Mouse (Mus musculus): ENCODE results near the gene Nav3. TPM values are rescaled to one million over a fixed set of nuclear protein-coding genes. Genes with fewer than 3 reads are reported as not detected.

Nav3 gene
- polyA plus RNA-seq, 1 experiment, result 0.43 TPM

DNA sequence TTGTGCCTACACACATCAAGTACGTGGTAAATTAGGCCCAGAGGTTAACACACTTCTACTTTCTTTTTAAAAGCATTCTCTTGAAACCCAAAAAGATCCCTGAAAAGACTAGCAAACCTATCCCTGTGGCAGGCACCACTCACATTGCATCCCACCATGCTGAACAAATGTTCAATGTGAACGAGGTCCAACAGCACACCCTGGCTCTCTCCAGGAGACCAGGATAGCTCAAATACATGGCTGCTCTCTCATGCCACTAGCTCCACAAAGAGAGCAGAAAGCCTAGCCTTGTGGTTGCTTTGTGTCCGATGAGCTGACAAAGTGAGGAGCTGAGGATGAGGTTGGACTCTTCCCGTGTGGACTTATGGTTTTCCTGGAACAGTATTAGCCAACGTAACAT lies 249.6 kb downstream of the Nav3 start:
- DNase-seq (ENCODE audit: low read depth, low spot score), result no peak
- 77% methylated on average over 5 of the region's 5 CpGs for WGBS

DNA sequence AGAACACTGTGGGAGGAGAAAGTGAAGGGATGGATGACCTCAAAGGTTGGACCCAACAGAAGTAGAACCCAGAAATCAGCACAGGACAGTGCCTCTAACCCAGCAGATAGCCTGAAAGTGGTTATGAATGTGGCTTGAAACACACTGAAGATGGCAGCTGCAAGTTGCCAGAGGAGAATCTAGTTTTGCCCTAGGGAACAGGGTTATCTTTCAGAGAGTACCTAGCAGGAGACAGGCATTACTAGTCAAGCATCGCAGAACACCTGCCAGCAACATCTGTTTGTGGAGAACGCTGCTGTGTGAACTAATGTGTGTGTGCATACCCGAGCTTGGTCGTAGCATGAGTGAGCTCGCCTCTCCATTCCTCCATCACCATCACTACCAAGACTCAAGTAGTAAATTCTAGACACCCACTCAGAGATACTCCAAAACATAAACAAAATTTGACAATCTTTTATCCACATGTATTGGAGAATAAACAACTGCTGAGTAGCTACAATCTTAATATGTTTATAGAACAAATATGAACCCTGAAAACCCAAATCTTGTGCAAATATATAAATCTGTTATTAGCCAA lies 251.8 kb downstream of the Nav3 start:
- WGBS, result 80% methylated on average over 5 of the region's 5 CpGs
- DNase-seq (ENCODE audit: low read depth, low spot score), result no peak

DNA sequence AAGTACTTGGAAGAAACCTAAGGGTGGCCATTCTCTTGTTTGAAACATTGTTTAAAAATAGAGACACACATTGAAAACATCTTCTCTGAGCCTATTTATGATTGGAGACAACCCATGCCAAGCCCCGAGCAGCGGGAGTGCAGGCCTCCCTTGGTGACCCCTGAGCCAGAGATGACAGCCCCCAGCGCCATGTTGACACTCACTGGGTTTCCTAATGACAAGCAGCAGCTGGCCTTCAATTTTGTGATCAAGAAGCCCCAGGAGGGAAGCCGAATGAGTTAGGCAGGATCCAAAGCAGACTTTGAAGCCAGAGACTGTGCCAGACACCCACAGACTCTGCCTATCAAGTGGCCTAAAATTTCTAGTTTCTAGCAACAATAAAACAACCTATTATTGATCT lies 263.1 kb downstream of the Nav3 start:
- DNase-seq (ENCODE audit: low read depth, low spot score), result no peak
- 64% methylated on average over 4 of the region's 4 CpGs for WGBS

DNA sequence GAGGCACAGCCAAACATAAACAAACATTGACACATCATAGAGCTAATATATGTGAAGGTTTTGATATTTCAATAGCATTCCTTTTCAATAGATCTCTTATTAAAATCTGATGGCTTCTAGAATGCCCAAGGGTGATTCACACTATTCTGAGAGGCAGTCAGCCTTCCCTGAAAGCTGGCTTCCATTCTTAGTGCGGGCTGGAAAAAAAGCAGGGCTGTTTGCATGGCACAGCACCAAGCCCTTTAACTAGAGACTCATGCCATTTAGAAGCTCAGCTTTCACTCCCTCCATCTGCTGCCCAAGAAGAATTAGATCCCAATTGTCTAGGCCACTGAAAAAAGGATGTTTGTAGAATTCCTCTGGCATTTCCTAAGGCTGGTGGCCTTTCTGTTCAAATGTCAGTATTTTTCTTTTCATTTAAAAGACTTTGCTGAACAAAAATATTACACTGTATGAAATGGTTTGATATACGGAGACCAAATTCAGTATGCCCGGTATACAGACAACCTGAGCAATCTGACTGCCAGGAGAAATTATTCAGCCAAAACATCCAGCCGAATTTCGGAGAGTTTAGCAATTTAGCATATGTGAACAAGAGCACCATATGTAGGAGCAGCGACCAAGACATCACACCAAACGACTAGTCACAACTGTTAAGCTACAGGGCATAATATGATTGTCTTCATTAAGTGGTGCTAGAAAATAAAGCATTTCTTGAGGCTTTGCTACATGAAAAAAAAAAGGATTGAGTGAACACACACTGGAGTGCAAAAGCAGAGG lies 263.8 kb downstream of the Nav3 start:
- WGBS, result 74% methylated on average over 7 of the region's 7 CpGs
- DNase-seq (ENCODE audit: low read depth, low spot score), result no peak

DNA sequence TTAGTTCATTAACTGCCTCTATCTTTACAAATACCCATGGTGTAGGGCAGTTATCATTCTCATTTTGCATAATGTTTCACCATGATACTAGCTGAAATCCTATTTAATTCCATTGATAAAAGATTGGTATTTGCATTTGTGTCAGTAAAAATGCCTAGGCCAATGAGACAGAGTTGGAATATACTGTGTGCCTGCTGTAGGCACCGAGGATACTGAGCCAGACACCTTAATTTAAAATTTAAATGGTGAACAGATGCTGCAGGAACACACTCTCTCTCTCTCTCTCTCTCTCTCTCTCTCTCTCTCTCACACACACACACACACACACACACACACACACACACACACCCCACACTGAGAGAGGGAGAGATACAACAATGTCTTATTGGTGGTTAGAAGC lies 269.8 kb downstream of the Nav3 start:
- 77% methylated on average over 1 of the region's 1 CpGs for WGBS
- DNase-seq (ENCODE audit: low read depth, low spot score), result no peak

DNA sequence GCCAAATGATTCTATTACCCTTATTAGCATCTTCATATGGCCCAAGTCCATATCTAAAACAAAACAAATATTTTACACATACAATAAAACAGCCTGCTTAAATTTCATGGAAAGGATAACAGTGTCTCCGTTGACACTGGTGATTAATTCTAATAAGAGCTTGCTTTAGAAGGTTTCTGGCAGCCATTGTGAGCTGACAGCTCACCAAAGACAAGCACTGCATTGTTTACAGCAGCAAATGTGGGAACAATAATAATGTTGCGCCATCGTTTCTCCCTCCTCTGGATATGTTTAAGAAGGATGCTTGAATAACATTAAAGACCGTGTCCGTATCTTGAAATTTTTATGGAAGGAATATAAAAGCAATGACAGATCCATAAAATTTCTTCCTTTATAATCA lies 280.1 kb downstream of the Nav3 start:
- DNase-seq (ENCODE audit: low read depth, low spot score), result no peak
- whole genome bisulfite sequencing, result 59% methylated on average over 5 of the region's 5 CpGs

DNA sequence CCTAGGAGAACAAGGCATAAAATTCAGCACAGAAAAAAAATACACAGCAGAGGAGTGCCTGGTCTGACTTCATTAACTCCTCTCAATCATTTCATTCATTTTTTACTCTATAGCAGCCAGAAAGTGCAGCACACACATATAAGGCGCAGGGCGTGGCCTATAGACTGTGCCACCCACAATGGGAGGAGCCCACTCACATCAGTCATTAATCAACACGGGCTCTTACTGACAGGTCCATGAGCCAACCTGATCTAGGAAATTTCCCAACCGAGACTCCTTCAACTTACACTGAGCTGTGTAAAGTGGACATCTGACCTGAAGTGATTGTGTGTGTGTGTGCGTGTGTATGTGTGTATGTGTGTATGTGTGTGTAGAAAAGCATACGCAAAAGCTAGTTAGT lies 286.6 kb downstream of the Nav3 start:
- DNase-seq (ENCODE audit: low read depth, low spot score), result no peak
- 83% methylated on average over 6 of the region's 6 CpGs for WGBS

DNA sequence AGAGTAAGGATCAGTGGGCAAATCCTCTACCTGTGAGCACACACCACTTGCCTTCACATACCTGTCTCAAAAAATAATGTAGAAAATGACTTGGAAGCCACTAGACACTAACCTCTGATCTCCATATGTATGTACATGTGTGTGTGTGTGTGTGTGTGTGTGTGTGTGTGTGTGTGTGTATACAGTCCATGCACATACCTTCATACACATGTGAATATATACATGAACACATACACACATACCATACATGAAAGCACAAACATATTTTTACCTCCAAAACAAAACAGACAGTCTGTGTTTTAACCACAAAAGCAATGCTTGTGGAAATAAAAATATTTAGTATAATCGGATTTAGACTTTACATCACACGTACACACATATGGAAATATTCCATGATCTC lies 287.1 kb downstream of the Nav3 start:
- 76% methylated on average over 2 of the region's 2 CpGs for WGBS
- no peak for DNase-seq (ENCODE audit: low read depth, low spot score)

DNA sequence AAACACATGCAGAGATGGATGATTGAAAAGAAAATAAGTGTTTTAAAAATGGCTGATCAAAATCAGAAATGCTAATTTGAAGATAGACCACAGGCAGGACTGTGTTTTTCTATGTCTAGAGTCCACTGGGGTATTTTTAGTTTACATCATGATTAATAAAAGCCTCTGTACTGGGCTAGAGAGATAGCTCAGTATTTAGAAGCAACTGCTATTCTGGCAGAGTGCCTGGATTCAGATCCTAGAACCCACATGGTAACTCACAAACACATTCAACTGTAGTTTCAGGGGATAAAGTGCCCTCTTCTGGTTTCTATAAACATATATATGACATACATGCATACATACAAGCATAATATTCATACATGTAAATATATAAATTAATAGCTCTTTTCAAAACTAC lies 293.4 kb downstream of the Nav3 start:
- no peak for DNase-seq (ENCODE audit: low read depth, low spot score)

DNA sequence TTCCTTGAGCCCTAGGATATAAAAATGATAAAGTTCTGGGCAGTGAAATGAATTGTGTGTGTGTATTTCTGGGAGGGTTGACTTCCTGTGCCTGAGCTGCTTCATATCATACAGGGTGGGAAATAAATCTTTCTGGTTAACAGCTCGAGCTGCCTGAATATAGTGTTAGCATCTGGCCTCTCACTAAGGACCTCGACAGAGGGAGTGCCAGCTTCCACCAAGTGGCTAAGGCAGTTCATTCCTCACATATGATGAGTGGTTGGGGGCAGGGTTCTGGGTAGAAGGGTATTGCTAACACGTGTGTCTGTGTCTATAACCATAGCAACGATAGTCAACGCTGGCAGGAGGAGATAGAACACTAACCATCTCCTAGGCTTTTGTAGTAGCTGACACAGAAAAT lies 295.1 kb downstream of the Nav3 start:
- no peak for DNase-seq (ENCODE audit: low read depth, low spot score)
- 59% methylated on average over 5 of the region's 5 CpGs for WGBS

DNA sequence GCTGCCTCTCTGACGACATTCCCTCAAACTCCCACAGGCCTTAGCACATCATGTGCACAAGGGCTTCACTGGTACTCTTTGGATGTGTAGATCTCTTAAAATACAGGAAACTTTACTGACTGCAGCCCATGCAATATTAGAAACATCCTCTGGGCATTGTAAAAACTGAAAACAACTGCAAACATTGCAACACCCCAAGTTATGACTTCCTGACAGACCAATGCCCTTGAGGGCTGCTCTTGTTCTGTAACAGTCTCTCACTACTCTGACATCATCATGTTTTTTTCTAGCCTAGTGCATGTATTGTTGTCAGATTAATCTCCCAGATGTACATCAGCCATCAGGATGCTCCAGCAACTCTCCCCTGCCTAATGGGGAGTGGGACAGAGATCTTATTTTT lies 296.5 kb downstream of the Nav3 start:
- WGBS, result 47% methylated on average over 1 of the region's 1 CpGs
- DNase-seq (ENCODE audit: low read depth, low spot score), result no peak

DNA sequence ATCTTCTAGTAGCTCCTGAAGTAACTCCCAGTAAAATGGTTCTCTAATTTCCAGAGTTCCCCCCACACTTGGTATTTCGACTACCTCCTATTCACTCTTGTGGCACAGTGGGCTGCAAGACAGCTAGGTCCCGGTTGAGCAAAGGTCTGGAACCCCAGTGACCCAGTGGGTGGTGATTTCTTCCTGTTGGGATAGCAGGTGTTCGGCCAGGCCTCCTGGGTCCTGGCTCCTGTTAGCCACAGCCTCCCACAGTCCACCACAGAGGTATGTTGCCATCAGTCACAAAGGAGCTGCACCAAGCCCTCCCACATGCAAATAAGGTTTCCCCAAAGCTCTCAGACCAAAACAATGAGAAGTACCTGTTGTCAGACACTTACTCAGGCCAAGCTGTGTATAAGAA lies 297.9 kb downstream of the Nav3 start:
- DNase-seq (ENCODE audit: low read depth, low spot score), result no peak
- 70% methylated on average over 3 of the region's 3 CpGs for WGBS

DNA sequence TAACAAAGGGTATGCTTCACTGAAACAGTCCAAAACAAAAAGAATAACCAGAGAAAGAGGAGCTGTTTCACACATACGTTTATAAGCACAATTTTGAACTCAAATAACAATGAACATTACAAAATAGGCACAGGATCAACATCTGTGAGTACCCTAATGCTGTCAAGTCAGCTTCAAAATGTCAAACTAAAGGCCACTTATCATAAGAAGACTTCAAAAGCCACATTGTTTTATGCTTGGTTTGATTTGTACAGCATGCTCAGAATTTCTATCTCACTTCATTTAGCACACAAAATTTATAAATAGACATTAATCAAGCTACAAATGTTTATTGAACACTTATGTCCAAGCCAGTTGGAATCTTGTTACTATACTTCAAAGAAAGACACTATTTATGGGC lies 299.6 kb downstream of the Nav3 start:
- no peak for DNase-seq (ENCODE audit: low read depth, low spot score)
- 31% methylated on average over 1 of the region's 1 CpGs for WGBS

DNA sequence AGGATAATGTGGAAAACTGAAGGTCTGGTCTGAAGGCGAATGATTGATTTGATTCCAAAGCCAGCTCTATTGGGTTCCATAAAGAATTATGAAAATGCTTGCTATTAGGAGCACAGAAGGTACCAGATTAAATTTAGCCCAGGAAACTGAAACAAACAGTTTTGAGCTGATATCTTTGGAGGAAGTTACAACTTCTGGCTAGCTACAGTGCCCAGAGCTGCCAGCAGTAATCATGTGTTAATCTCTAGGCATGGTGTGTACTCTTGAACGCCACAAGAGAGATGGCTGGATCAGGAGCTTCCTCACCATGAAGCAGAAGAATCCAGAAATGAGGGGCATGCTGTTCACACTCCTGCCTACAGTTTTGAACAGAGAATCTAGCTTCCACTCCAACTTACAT lies 300.5 kb downstream of the Nav3 start:
- DNase-seq (ENCODE audit: low read depth, low spot score), result no peak
- 69% methylated on average over 2 of the region's 2 CpGs for WGBS

DNA sequence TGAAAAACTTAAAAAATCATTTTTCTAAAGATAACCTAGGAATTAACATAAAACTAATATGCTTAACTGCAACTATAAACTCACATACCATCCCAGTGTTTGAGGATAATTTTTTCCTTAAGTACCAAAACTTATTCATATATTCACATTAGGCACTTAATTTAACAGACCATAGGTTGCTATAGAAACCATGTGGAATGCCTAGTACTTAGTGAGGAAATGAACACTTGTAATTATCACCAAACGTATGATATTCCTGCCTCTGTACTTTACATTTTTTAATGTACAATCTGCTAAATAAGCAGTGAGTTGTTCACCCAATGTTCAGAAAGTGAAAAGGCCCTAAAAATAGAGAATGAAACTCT lies 301.1 kb downstream of the Nav3 start:
- 87% methylated on average over 1 of the region's 1 CpGs for WGBS
- no peak for DNase-seq (ENCODE audit: low read depth, low spot score)

DNA sequence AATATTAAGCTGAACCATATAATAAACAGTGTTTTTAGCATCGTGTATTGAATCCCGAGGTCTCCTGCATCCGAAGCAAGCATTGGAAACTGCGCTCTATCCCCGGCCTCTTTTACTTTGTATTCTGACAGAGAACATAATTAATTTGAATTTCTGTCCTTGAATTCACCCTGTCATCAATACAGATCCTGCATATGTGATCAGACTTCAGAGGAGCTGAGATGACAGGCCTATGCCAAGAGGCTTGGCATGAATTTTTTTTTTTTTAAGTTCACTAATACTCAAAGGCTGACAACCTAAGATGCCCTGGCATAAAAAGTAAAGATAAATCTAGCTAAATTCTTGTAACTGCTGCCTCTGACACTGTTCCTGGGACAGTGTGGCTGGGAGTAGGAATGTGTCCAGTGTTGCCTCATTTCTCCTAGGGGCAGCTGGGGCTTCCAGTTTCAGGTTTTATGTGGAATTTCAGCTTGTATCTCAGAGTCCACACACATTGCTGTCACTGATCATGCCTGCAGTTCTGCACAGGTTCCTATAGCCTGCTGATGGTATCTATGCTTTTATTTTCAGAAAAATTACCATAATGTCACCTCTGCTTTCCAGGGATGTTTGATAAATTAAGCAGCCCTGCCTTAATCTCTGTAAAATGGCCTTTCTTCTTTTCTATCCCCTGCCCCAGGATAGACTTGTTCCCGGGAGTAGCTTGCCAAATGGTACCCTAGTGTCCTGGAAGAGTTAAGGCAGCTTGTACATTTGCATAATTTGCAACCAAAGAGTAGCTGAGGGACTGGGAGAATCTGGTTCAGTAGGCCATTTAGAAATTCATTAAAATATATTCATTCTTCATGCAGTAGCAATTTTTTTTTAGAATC lies 301.8 kb downstream of the Nav3 start:
- WGBS, result 83% methylated on average over 6 of the region's 6 CpGs
- no peak for DNase-seq (ENCODE audit: low read depth, low spot score)

DNA sequence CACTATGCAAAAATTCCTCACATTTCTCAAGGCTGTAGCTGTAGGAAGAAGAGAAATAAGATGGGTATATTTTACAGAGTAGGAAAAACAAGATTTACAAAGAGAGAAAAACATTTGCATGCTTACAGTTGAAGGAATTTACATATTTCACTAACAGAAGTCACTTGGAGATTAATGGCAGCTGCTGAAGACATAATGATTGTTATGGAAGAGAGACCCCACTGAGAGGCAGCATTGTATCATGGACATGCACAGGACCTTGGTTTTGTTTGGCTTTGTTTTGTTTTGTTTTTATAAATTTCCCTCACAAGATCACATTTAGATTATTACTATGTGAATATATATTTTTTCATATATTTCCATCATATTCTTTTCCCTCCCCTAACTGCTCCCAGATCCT lies 335.4 kb downstream of the Nav3 start:
- DNase-seq (ENCODE audit: low read depth, low spot score), result no peak

DNA sequence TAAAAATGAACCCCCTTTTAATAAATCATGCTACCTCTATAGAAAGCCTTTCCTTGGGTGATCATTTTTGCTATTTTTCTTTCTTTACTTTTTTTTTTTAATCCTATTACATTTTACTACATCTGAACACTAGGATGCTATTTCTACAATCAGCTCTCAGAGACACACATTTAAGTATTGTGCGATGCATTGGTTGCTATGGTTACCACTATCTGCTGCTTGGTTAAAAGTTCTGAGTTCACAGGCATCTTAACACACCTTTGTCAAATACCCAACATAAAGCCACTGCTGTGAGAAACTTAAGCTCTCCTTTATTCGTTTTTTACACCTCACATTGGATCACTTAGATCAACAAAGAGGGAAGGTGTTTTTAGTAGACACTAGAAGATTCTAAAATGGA lies 338.7 kb downstream of the Nav3 start:
- no peak for DNase-seq (ENCODE audit: low read depth, low spot score)
- 52% methylated on average over 2 of the region's 2 CpGs for WGBS

DNA sequence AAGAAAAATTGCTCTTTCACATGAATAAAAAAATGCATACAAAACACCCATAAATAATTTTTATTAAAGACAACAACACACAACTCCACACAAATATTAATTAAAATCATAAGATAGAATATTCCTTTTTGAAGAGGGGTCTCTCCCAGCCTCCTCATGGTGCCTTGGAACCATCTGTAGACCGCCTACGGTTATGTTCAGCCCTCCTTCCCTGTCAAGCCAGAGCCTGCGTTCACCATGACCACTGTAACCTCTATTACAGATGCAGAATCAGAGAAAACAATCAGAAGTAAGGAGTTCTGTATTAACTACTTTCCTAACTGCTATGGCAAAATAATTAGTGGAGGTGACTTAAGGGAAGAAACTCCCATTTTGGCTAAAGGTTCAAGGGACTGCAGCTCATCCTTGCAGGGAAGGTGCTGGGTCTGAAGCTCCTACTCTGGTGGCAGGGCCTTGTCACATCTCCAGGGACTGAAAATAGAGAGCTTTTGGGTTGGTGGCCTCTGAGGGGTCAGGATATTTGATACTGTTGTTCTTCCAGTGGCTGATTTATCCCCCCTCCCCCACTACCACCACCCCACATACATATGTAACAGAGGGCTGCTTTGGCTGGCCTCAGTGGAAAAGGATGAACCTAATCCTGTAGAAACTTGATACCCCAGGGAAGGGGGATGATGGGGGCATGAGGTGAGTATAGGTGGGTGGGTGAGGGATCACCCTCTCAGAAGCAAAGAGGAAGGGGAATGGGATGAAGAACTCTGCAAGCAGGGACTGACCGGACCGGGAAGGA lies 343.1 kb downstream of the Nav3 start:
- 70% methylated on average over 5 of the region's 5 CpGs for WGBS
- no peak for DNase-seq (ENCODE audit: low read depth, low spot score)

DNA sequence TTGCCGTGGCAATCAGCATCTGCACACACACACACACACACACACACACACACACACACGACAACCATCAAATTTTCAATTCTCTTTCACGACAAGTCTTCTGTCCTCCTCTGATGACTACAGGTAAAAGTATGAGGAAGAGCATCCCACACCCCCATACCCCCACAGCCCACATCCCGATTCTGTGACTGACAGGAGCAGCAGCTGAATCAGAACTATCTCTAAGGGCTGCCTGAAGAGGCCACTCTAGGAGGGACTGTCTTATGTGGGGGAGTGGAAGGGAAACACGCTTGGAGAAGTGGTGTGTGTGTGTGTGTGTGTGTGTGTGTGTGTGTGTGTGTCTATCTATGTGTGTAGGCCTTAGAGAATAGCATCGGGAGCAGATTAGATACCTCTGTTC lies 352.7 kb downstream of the Nav3 start:
- 81% methylated on average over 6 of the region's 6 CpGs for WGBS
- no peak for DNase-seq (ENCODE audit: low read depth, low spot score)

Data from large intestine, adult 2 months (tissue).